Mouse (Mus musculus) bone marrow macrophage, adult 2 months (primary cell): ENCODE measurements at regions not wholly inside any gene's neighbourhood (a gene's known extent, or its start where the extent isn't known, plus 50 kb on each side); places are given as distances from the start of the nearest gene placed in this dataset.

ENCODE experiments used
- CTCF ChIP-seq: IDR thresholded peaks from 2 replicates; pipeline ENCODE4 v1.5.1; 2012; ENCODE audit warnings: low read depth, mild to moderate bottlenecking, low read length, moderate library complexity
- POLR2A ChIP-seq: IDR thresholded peaks from 2 replicates; pipeline ENCODE4 v1.6.1; 2012; ENCODE audit warnings: mild to moderate bottlenecking, low read depth, low read length, borderline replicate concordance

- no peak for TF ChIP-seq POLR2A
- TF ChIP-seq CTCF: no peak
Measured at GRCm38 (mm10) chr5:37968596-37968995, 69.9 kb upstream of the Stx18 start.
